Mouse (Mus musculus) limb, embryonic 11.5 days (tissue): ENCODE data around the gene Agap3. TPM values are rescaled to one million over a fixed set of nuclear protein-coding genes. Genes with fewer than 3 reads are reported as not detected.

Experiments used
- ATAC-seq: fragments of 200-750 bp; cut with Nextera tagmentation; 2 replicates; pipeline ENCODE4 v1.8.0; 2017; ENCODE audit warnings: low read depth; ENCODE audit not compliant: insufficient number of reproducible peaks, low FRiP score, low TSS enrichment
- DNase-seq: peaks from one replicate; pipeline ENCODE4 v3.0.0-alpha.2; 2015; ENCODE audit warnings: low spot score
- H3K27ac ChIP-seq: fragments of 300-500 bp; sonication (generic); replicated peaks from 2 replicates; pipeline ENCODE4 v1.5.1; 2014; ENCODE audit warnings: low read depth, mild to moderate bottlenecking, low read length
- H3K27me3 ChIP-seq: fragments of 300-500 bp; sonication (generic); 2 replicates; pipeline ENCODE4 v1.6.1; 2014; ENCODE audit warnings: mild to moderate bottlenecking, low read length, mixed read lengths; ENCODE audit not compliant: control insufficient read depth, insufficient read depth
- H3K36me3 ChIP-seq: fragments of 300-500 bp; sonication (generic); 2 replicates; pipeline ENCODE4 v1.6.1; 2014; ENCODE audit warnings: mild to moderate bottlenecking, low read length, moderate library complexity, mixed read lengths; ENCODE audit not compliant: control insufficient read depth, insufficient read depth
- H3K4me1 ChIP-seq: fragments of 300-500 bp; sonication (generic); 2 replicates; pipeline ENCODE4 v1.6.1; 2014; ENCODE audit warnings: low read length, mixed read lengths; ENCODE audit not compliant: control insufficient read depth, insufficient read depth
- H3K4me2 ChIP-seq: fragments of 300-500 bp; sonication (generic); 2 replicates; pipeline ENCODE4 v1.6.1; 2014; ENCODE audit warnings: low read depth, mild to moderate bottlenecking, moderate library complexity; ENCODE audit not compliant: severe bottlenecking
- H3K4me3 ChIP-seq: fragments of 300-500 bp; sonication (generic); 2 replicates; pipeline ENCODE4 v1.5.1; 2014; ENCODE audit warnings: low read depth, low read length
- H3K9ac ChIP-seq: fragments of 300-500 bp; sonication (generic); 2 replicates; pipeline ENCODE4 v1.6.1; 2014; ENCODE audit warnings: mild to moderate bottlenecking, low read length
- H3K9me3 ChIP-seq: fragments of 300-500 bp; sonication (generic); 2 replicates; pipeline ENCODE4 v1.6.1; 2016; ENCODE audit warnings: low read length; ENCODE audit not compliant: control insufficient read depth
- WGBS: fragments of 180-500 bp; shearing (Covaris S2); extraction: QIAGEN DNeasy Blood & Tissue Kit; methylation state at CpG from one replicate; pipeline ENCODE4 v1.1.7; 2014; 5-methylcytosine and 5-hydroxymethylcytosine counted together
- polyA plus RNA-seq: library from polyadenylated mRNA; unstranded; fragments of >200 nt; fragmentation: Nextera tagmentation; extraction: Ambion mirVana; gene quantifications from 2 replicates; pipeline ENCODE4 v1.2.1, GENCODE M21; 2014

Agap3 gene
- polyA plus RNA-seq, result 39.9 and 52.1 TPM in 2 replicates

- no peaks in the 10 kb centered on the region for H3K27me3 ChIP-seq
- DNase-seq, result peak; percentile 57
- peak within 1 kb of the TSS; percentile 91 for H3K9ac ChIP-seq
- ATAC-seq, result peak; percentile 12; the same call in 1 of the 2 replicates
- peak within 1 kb of the TSS; percentile 86 for H3K4me3 ChIP-seq
- no peaks in the 10 kb centered on the region for H3K9me3 ChIP-seq
- H3K4me2 ChIP-seq, result peak within 1 kb of the TSS; percentile 99
- WGBS, result under 1% methylated on average over 57 of the region's 85 CpGs
- peaks cover 22% of the 10 kb centered on the region for H3K4me1 ChIP-seq
- peak within 1 kb of the TSS; percentile 86 for H3K27ac ChIP-seq
- H3K36me3 ChIP-seq, result no peaks in the 10 kb centered on the region
Observed at GRCm38 (mm10) chr5:24452030-24452690, at the start of gene Agap3. Gene Agap3 (plus strand): TSS chr5:24452177.

GRCm38 (mm10) chr5:24404594-24405360, 47.2 kb upstream of the Agap3 start:
- H3K4me1 ChIP-seq, result no peaks in the 10 kb centered on the region
- no peak overlapping the region for H3K9ac ChIP-seq
- H3K27me3 ChIP-seq, result no peaks in the 10 kb centered on the region
- peaks cover 4% of the 10 kb centered on the region; the same call in 1 of the 2 replicates for H3K36me3 ChIP-seq
- no peak for DNase-seq
- no peak overlapping the region for H3K4me3 ChIP-seq
- ATAC-seq, result no peak
- no peak overlapping the region for H3K27ac ChIP-seq
- whole genome bisulfite sequencing, result 88% methylated on average over 6 of the region's 6 CpGs
- H3K9me3 ChIP-seq, result no peaks in the 10 kb centered on the region
- H3K4me2 ChIP-seq, result no peak overlapping the region

- no peak overlapping the region for H3K4me2 ChIP-seq
- 48% methylated on average over 3 of the region's 3 CpGs for WGBS
- H3K27me3 ChIP-seq, result no peaks in the 10 kb centered on the region
- H3K27ac ChIP-seq, result no peak overlapping the region
- H3K4me1 ChIP-seq, result no peaks in the 10 kb centered on the region
- H3K36me3 ChIP-seq, result peaks cover 4% of the 10 kb centered on the region; the same call in 1 of the 2 replicates
- no peak overlapping the region for H3K4me3 ChIP-seq
- no peaks in the 10 kb centered on the region for H3K9me3 ChIP-seq
- H3K9ac ChIP-seq, result no peak overlapping the region
- DNase-seq (no peak), ATAC-seq (no peak)
Observed at GRCm38 (mm10) chr5:24405389-24405876, 46.5 kb upstream of the Agap3 start.

- WGBS, result 95% methylated on average over 13 of the region's 13 CpGs
- ATAC-seq, result no peak
Observed at GRCm38 (mm10) chr5:24408651-24409050, 43.3 kb upstream of the Agap3 start.

GRCm38 (mm10) chr5:24409466-24409865, 42.5 kb upstream of the Agap3 start:
- Histone ChIP-seq H3K4me3 (no peak overlapping the region), H3K36me3 (peaks cover 3% of the 10 kb centered on the region; the same call in 1 of the 2 replicates), H3K27me3 (no peaks in the 10 kb centered on the region), H3K4me2 (no peak overlapping the region), H3K4me1 (peaks cover 6% of the 10 kb centered on the region; the same call in 1 of the 2 replicates), H3K9me3 (no peaks in the 10 kb centered on the region), H3K9ac (no peak overlapping the region), H3K27ac (no peak overlapping the region)
- DNase-seq (no peak), ATAC-seq (no peak)
- 83% methylated on average over 2 of the region's 2 CpGs for WGBS

More at GRCm38 (mm10) chr5:24408651-24409050, 43.3 kb upstream of the Agap3 start:
- H3K4me3 ChIP-seq, result no peak overlapping the region
- no peak for DNase-seq
- no peaks in the 10 kb centered on the region for H3K27me3 ChIP-seq
- H3K4me1 ChIP-seq, result peaks cover 3% of the 10 kb centered on the region; the same call in 1 of the 2 replicates
- no peaks in the 10 kb centered on the region for H3K9me3 ChIP-seq
- H3K27ac ChIP-seq, result no peak overlapping the region
- H3K36me3 ChIP-seq, result peaks cover 3% of the 10 kb centered on the region; the same call in 1 of the 2 replicates
- no peak overlapping the region for H3K9ac ChIP-seq
- no peak overlapping the region for H3K4me2 ChIP-seq

- Histone ChIP-seq H3K4me2 (no peak overlapping the region), H3K27me3 (no peaks in the 10 kb centered on the region; the same call in 1 of the 2 replicates), H3K27ac (no peak overlapping the region), H3K36me3 (no peaks in the 10 kb centered on the region), H3K4me1 (peaks cover 6% of the 10 kb centered on the region; the same call in 1 of the 2 replicates), H3K9me3 (no peaks in the 10 kb centered on the region), H3K9ac (no peak overlapping the region), H3K4me3 (no peak overlapping the region)
- WGBS, result 89% methylated on average over 2 of the region's 2 CpGs
- ATAC-seq, result no peak
- no peak for DNase-seq
Observed at GRCm38 (mm10) chr5:24412063-24412462, 39.9 kb upstream of the Agap3 start.

- Histone ChIP-seq H3K27me3 (no peaks in the 10 kb centered on the region; the same call in 1 of the 2 replicates), H3K4me1 (peaks cover 6% of the 10 kb centered on the region; the same call in 1 of the 2 replicates), H3K27ac (no peak within 1 kb of the TSS), H3K9me3 (no peaks in the 10 kb centered on the region), H3K4me2 (no peak within 1 kb of the TSS; the same call in 1 of the 2 replicates), H3K9ac (0 out of 2 replicates have a peak within 1 kb of the TSS, but pooled peaks have one; percentile 12), H3K4me3 (no peak within 1 kb of the TSS), H3K36me3 (no peaks in the 10 kb centered on the region)
- WGBS, result 39% methylated on average over 11 of the region's 11 CpGs
- ATAC-seq (0 out of 2 replicates have a peak, but pooled peaks have one; percentile 10), DNase-seq (no peak)
Observed at GRCm38 (mm10) chr5:24413042-24413693, 38.8 kb upstream of the Agap3 start, which contains the start of gene Asic3. Gene Asic3 (plus strand): TSS chr5:24413392.

- H3K27ac ChIP-seq, result no peak overlapping the region
- no peak overlapping the region for H3K4me2 ChIP-seq
- WGBS, result 84% methylated on average over 13 of the region's 13 CpGs
- ATAC-seq (no peak), DNase-seq (no peak)
- H3K4me1 ChIP-seq, result peaks cover 6% of the 10 kb centered on the region; the same call in 1 of the 2 replicates
- H3K4me3 ChIP-seq, result no peak overlapping the region
- H3K9me3 ChIP-seq, result no peaks in the 10 kb centered on the region
- no peaks in the 10 kb centered on the region for H3K36me3 ChIP-seq
- H3K27me3 ChIP-seq, result no peaks in the 10 kb centered on the region; the same call in 1 of the 2 replicates
- H3K9ac ChIP-seq, result no peak overlapping the region
Observed at GRCm38 (mm10) chr5:24413938-24414337, 38.0 kb upstream of the Agap3 start.
